Mouse (Mus musculus) heart, embryonic 14.5 days (tissue): ENCODE measurements around the gene Olfr914. TPM values are rescaled to one million over a fixed set of nuclear protein-coding genes. Genes with fewer than 3 reads are reported as not detected.

Experiments used
- ATAC-seq: fragments of 200-750 bp; cut with Nextera tagmentation; 2 replicates; pipeline ENCODE4 v1.8.0; 2017; ENCODE audit warnings: low read depth, moderate TSS enrichment; ENCODE audit not compliant: insufficient number of reproducible peaks, insufficient read depth, low FRiP score
- H3K27ac ChIP-seq, 2 experiments: fragments of 200-500 bp in 1 of 2; fragments of 300-500 bp in 1 of 2; sonication (generic) in 1 of 2; replicated peaks in 1 of 2; 2 replicates each; pipeline ENCODE4 v1.5.1; 2012 to 2014; ENCODE audit warnings: low read depth in 2 of 2, low read length in 2 of 2, control low read depth in 1 of 2, mild to moderate bottlenecking in 1 of 2, mixed read lengths in 1 of 2; ENCODE audit not compliant: control insufficient read depth in 1 of 2, insufficient read depth in 1 of 2
- H3K27me3 ChIP-seq: fragments of 300-500 bp; sonication (generic); 2 replicates; pipeline ENCODE4 v1.6.1; 2014; ENCODE audit warnings: mild to moderate bottlenecking, low read length, control low read depth; ENCODE audit not compliant: control insufficient read depth, insufficient read depth
- H3K36me3 ChIP-seq: fragments of 300-500 bp; sonication (generic); 2 replicates; pipeline ENCODE4 v1.6.1; 2014; ENCODE audit warnings: mild to moderate bottlenecking, control low read depth, low read length, mixed read lengths; ENCODE audit not compliant: control insufficient read depth, insufficient read depth
- H3K4me1 ChIP-seq, 2 experiments: fragments of 200-500 bp in 1 of 2; fragments of 300-500 bp in 1 of 2; sonication (generic) in 1 of 2; 2 replicates each; pipeline ENCODE4 v1.6.1; 2012 to 2014; ENCODE audit warnings: low read length in 2 of 2, control low read depth in 1 of 2, mixed read lengths in 1 of 2; ENCODE audit not compliant: control insufficient read depth in 2 of 2, insufficient read depth in 2 of 2
- H3K4me2 ChIP-seq: fragments of 300-500 bp; sonication (generic); 2 replicates; pipeline ENCODE4 v1.6.1; 2014; ENCODE audit warnings: mild to moderate bottlenecking, low read length
- H3K4me3 ChIP-seq, 2 experiments: fragments of 200-500 bp in 1 of 2; fragments of 300-500 bp in 1 of 2; sonication (generic) in 1 of 2; 2 replicates each; pipeline ENCODE4 v1.5.1; 2012 to 2014; ENCODE audit warnings: low read length in 2 of 2, mild to moderate bottlenecking in 2 of 2, control low read depth in 1 of 2, low read depth in 1 of 2, moderate library complexity in 1 of 2; ENCODE audit not compliant: control insufficient read depth in 1 of 2, insufficient read depth in 1 of 2
- H3K9ac ChIP-seq: fragments of 300-500 bp; sonication (generic); 2 replicates; pipeline ENCODE4 v1.6.1; 2014; ENCODE audit warnings: mild to moderate bottlenecking, low read length
- H3K9me3 ChIP-seq: fragments of 300-500 bp; sonication (generic); 2 replicates; pipeline ENCODE4 v1.6.1; 2016; ENCODE audit warnings: low read length, control low read depth; ENCODE audit not compliant: control insufficient read depth
- WGBS: fragments of 180-500 bp; shearing (Covaris S2); extraction: QIAGEN DNeasy Blood & Tissue Kit; methylation state at CpG from one replicate; pipeline ENCODE4 v1.1.7; 2014; 5-methylcytosine and 5-hydroxymethylcytosine counted together
- polyA plus RNA-seq: library from polyadenylated mRNA; unstranded; fragments of >200 nt; fragmentation: Nextera tagmentation; extraction: Ambion mirVana; gene quantifications from 2 replicates; pipeline ENCODE4 v1.2.1, GENCODE M21; 2014

Gene Olfr914
- not detected in 2 replicates for polyA plus RNA-seq

GRCm38 (mm10) chr9:38604802-38605201 lies at the start of gene Olfr914:
TSS of gene Olfr914 (plus strand) at chr9:38605102.
- H3K27me3 ChIP-seq: no peaks in the 10 kb centered on the region
- H3K9me3 ChIP-seq: no peaks in the 10 kb centered on the region
- no peak within 1 kb of the TSS for H3K9ac ChIP-seq
- H3K27ac ChIP-seq: no peak within 1 kb of the TSS
- H3K4me1 ChIP-seq: no peaks in the 10 kb centered on the region
- 52% methylated on average over 2 of the region's 2 CpGs for WGBS
- H3K4me2 ChIP-seq: no peak within 1 kb of the TSS
- ATAC-seq: no peak
- H3K36me3 ChIP-seq: no peaks in the 10 kb centered on the region
- no peak within 1 kb of the TSS for H3K4me3 ChIP-seq

- WGBS: 72% methylated on average over 1 of the region's 1 CpGs
- Histone ChIP-seq H3K9ac (no peak within 1 kb of the TSS), H3K4me2 (no peak within 1 kb of the TSS), H3K36me3 (no peaks in the 10 kb centered on the region), H3K4me1 (no peaks in the 10 kb centered on the region), H3K4me3 (no peak within 1 kb of the TSS), H3K27ac (no peak within 1 kb of the TSS), H3K9me3 (no peaks in the 10 kb centered on the region), H3K27me3 (no peaks in the 10 kb centered on the region)
- ATAC-seq: no peak
These were observed 25.0 kb upstream of the Olfr914 start, which contains the start of gene Olfr912 for GRCm38 (mm10) chr9:38579878-38580277. TSS of gene Olfr912 (plus strand) at chr9:38580178.

- no peaks in the 10 kb centered on the region for H3K9me3 ChIP-seq
- no peak overlapping the region for H3K4me3 ChIP-seq
- H3K9ac ChIP-seq: no peak overlapping the region
- no peaks in the 10 kb centered on the region for H3K4me1 ChIP-seq
- no peak overlapping the region for H3K4me2 ChIP-seq
- no peak for ATAC-seq
- H3K36me3 ChIP-seq: no peaks in the 10 kb centered on the region
- no peak overlapping the region for H3K27ac ChIP-seq
- 65% methylated on average over 1 of the region's 1 CpGs for WGBS
- no peaks in the 10 kb centered on the region for H3K27me3 ChIP-seq
These were observed 13.8 kb upstream of the Olfr914 start for GRCm38 (mm10) chr9:38591056-38591455.

- no peaks in the 10 kb centered on the region for H3K27me3 ChIP-seq
- H3K9me3 ChIP-seq: no peaks in the 10 kb centered on the region
- WGBS: 56% methylated on average over 2 of the region's 2 CpGs
- no peak within 1 kb of the TSS for H3K9ac ChIP-seq
- H3K4me1 ChIP-seq: no peaks in the 10 kb centered on the region
- no peak within 1 kb of the TSS for H3K4me2 ChIP-seq
- H3K27ac ChIP-seq: no peak within 1 kb of the TSS
- no peak for ATAC-seq
- H3K36me3 ChIP-seq: no peaks in the 10 kb centered on the region
- no peak within 1 kb of the TSS for H3K4me3 ChIP-seq
These were observed 12.4 kb upstream of the Olfr914 start, which contains the start of gene Olfr913 for GRCm38 (mm10) chr9:38592459-38592858. TSS of gene Olfr913 (plus strand) at chr9:38592759.

GRCm38 (mm10) chr9:38632406-38632805 lies 27.5 kb downstream of the Olfr914 start:
- no peaks in the 10 kb centered on the region for H3K27me3 ChIP-seq
- no peak for ATAC-seq
- no peaks in the 10 kb centered on the region for H3K36me3 ChIP-seq
- H3K4me1 ChIP-seq: no peaks in the 10 kb centered on the region
- no peak overlapping the region for H3K4me3 ChIP-seq
- no peak overlapping the region for H3K9ac ChIP-seq
- WGBS: 80% methylated on average over 4 of the region's 4 CpGs
- no peak overlapping the region for H3K4me2 ChIP-seq
- no peak overlapping the region for H3K27ac ChIP-seq
- H3K9me3 ChIP-seq: peaks cover 3% of the 10 kb centered on the region; the same call in 1 of the 2 replicates

DNA sequence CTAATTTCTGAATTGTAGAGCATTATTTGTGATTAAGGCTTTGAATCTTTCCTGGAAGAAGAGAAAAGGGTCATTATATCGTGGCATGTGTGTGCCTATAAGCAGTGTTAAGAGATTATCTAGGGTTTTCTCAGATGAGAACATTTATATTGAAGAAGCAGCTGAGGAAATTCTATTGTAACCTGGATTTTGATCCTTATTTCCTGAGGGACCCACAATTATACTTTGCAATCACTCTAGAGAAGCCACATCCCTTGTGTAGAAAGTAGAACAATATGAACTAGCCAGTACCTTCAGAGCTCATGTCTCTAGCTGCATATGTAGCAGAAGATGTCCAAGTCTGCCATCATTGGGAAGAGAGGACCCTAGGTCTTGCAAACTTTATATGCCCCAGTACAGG lies 54.9 kb downstream of the Olfr914 start, which contains the start of gene Olfr916:
Gene Olfr916 (minus strand): TSS at position 101 of the 400 bp plus-strand sequence.
- Histone ChIP-seq H3K4me2 (no peak within 1 kb of the TSS), H3K27me3 (no peaks in the 10 kb centered on the region), H3K4me1 (no peaks in the 10 kb centered on the region), H3K9ac (no peak within 1 kb of the TSS), H3K4me3 (no peak within 1 kb of the TSS), H3K27ac (no peak within 1 kb of the TSS), H3K9me3 (no peaks in the 10 kb centered on the region), H3K36me3 (no peaks in the 10 kb centered on the region)
- no peak for ATAC-seq
- 60% methylated on average over 1 of the region's 1 CpGs for WGBS

Other genes with a start within 250 kb of the Olfr914 start
- gene Olfr250, start 238.2 kb upstream of the Olfr914 start, polyA plus RNA-seq: not detected in 2 replicates
- not detected in 2 replicates for gene Olfr251, start 228.0 kb upstream of the Olfr914 start, polyA plus RNA-seq
- gene Olfr147, start 203.4 kb upstream of the Olfr914 start, polyA plus RNA-seq: not detected in 2 replicates
- not detected in 2 replicates for gene Olfr901, start 175.6 kb upstream of the Olfr914 start, polyA plus RNA-seq
- not detected in 2 replicates for gene Olfr902, start 157.4 kb upstream of the Olfr914 start, polyA plus RNA-seq
- not detected in 2 replicates for gene Olfr904, start 142.0 kb upstream of the Olfr914 start, polyA plus RNA-seq
- not detected in 2 replicates for gene Olfr905, start 134.0 kb upstream of the Olfr914 start, polyA plus RNA-seq
- not detected in 2 replicates for gene Olfr906, start 118.0 kb upstream of the Olfr914 start, polyA plus RNA-seq
- gene Olfr907, start 109.3 kb upstream of the Olfr914 start, polyA plus RNA-seq: not detected in 2 replicates
- not detected in 2 replicates for gene Olfr911-ps1, start 83.5 kb upstream of the Olfr914 start, polyA plus RNA-seq
- not detected in 2 replicates for gene Olfr910, start 67.3 kb upstream of the Olfr914 start, polyA plus RNA-seq
- gene Olfr912, start 24.9 kb upstream of the Olfr914 start, polyA plus RNA-seq: not detected in 2 replicates
- not detected in 2 replicates for gene Olfr913, start 12.3 kb upstream of the Olfr914 start, polyA plus RNA-seq
- gene Olfr916, start 54.8 kb downstream of the Olfr914 start, polyA plus RNA-seq: not detected in 2 replicates
- gene Olfr917, start 60.7 kb downstream of the Olfr914 start, polyA plus RNA-seq: not detected in 2 replicates
- not detected in 2 replicates for gene Olfr918, start 69.5 kb downstream of the Olfr914 start, polyA plus RNA-seq
- not detected in 2 replicates for gene Olfr919, start 98.6 kb downstream of the Olfr914 start, polyA plus RNA-seq
- gene Vwa5a, start 113.2 kb downstream of the Olfr914 start, polyA plus RNA-seq: 23.2 and 25.5 TPM in 2 replicates
- gene Olfr920, start 147.2 kb downstream of the Olfr914 start, polyA plus RNA-seq: 0.04 and 0.05 TPM in 2 replicates
- not detected in 2 replicates for gene Olfr921, start 168.0 kb downstream of the Olfr914 start, polyA plus RNA-seq
- gene Olfr922, start 209.5 kb downstream of the Olfr914 start, polyA plus RNA-seq: 0.12 TPM in 1 of 2 replicates, not detected in the other
- not detected in 2 replicates for gene Olfr923, start 221.4 kb downstream of the Olfr914 start, polyA plus RNA-seq
- gene Olfr924, start 239.3 kb downstream of the Olfr914 start, polyA plus RNA-seq: not detected in 2 replicates
- gene Olfr26, start 250.0 kb downstream of the Olfr914 start, polyA plus RNA-seq: not detected in 2 replicates